Mouse (Mus musculus): Measurements from ENCODE around the gene Hpcal4. TPM values are rescaled to one million over a fixed set of nuclear protein-coding genes. Genes with fewer than 3 reads are reported as not detected.
A peak's percentile ranks its signal among the peaks of the same experiment; 100 is the strongest.

Hpcal4 gene
- polyA plus RNA-seq, 1 experiment from 2014 or later, result 1.0 TPM

- H3K27ac ChIP-seq (ENCODE audit: low read depth, low read length), result peak overlapping the region; percentile 59; the same call in 1 of the 2 replicates
- H3K9me3 ChIP-seq (ENCODE audit: control insufficient read depth, low read length), result no peaks in the 10 kb centered on the region
- ATAC-seq (ENCODE audit: low FRiP score, low TSS enrichment), result no peak
- H3K9ac ChIP-seq (ENCODE audit: low read depth, low read length), result no peak overlapping the region
- H3K4me1 ChIP-seq (ENCODE audit: control insufficient read depth, insufficient read depth, low read length), result peaks cover 52% of the 10 kb centered on the region
- no peaks in the 10 kb centered on the region for H3K27me3 ChIP-seq (ENCODE audit: control insufficient read depth, insufficient read depth, low read length)
- H3K4me2 ChIP-seq (replicated peaks; ENCODE audit: low read depth, low read length), result no peak overlapping the region
- H3K36me3 ChIP-seq (ENCODE audit: control insufficient read depth, insufficient read depth, low read length), result no peaks in the 10 kb centered on the region
- H3K4me3 ChIP-seq (ENCODE audit: low read length), result no peak overlapping the region
- 29% methylated on average over 11 of the region's 11 CpGs for WGBS
These were observed 46.1 kb downstream of the Hpcal4 start for GRCm38 (mm10) chr4:123229166-123229565.

GRCm38 (mm10) chr4:123232841-123233240, 49.8 kb downstream of the Hpcal4 start:
- 48% methylated on average over 3 of the region's 3 CpGs for WGBS

GRCm38 (mm10) chr4:123233492-123234084, 50.6 kb downstream of the Hpcal4 start, which contains the start of gene Heyl:
Heyl (plus strand) TSS chr4:123233556.
- WGBS, result under 1% methylated on average over 52 of the region's 52 CpGs
- Histone ChIP-seq H3K27ac (ENCODE audit: low read depth, low read length) (peak within 1 kb of the TSS; percentile 78), H3K4me2 (replicated peaks; ENCODE audit: low read depth, low read length) (peak within 1 kb of the TSS; percentile 70), H3K4me3 (ENCODE audit: low read length) (peak within 1 kb of the TSS; percentile 44), H3K4me1 (ENCODE audit: control insufficient read depth, insufficient read depth, low read length) (peaks cover 54% of the 10 kb centered on the region), H3K27me3 (ENCODE audit: control insufficient read depth, insufficient read depth, low read length) (no peaks in the 10 kb centered on the region; the same call in 1 of the 2 replicates), H3K36me3 (ENCODE audit: control insufficient read depth, insufficient read depth, low read length) (no peaks in the 10 kb centered on the region), H3K9me3 (ENCODE audit: control insufficient read depth, low read length) (no peaks in the 10 kb centered on the region), H3K9ac (ENCODE audit: low read depth, low read length) (peak within 1 kb of the TSS; percentile 55)
- ATAC-seq (ENCODE audit: low FRiP score, low TSS enrichment), result peak; percentile 90

More at GRCm38 (mm10) chr4:123232841-123233240, 49.8 kb downstream of the Hpcal4 start:
- Histone ChIP-seq H3K27me3 (ENCODE audit: control insufficient read depth, insufficient read depth, low read length) (no peaks in the 10 kb centered on the region; the same call in 1 of the 2 replicates), H3K27ac (ENCODE audit: low read depth, low read length) (peak overlapping the region; percentile 78; the same call in 1 of the 2 replicates), H3K4me2 (replicated peaks; ENCODE audit: low read depth, low read length) (peak overlapping the region; percentile 70), H3K9me3 (ENCODE audit: control insufficient read depth, low read length) (no peaks in the 10 kb centered on the region), H3K4me1 (ENCODE audit: control insufficient read depth, insufficient read depth, low read length) (peaks cover 54% of the 10 kb centered on the region), H3K9ac (ENCODE audit: low read depth, low read length) (no peak overlapping the region), H3K36me3 (ENCODE audit: control insufficient read depth, insufficient read depth, low read length) (no peaks in the 10 kb centered on the region), H3K4me3 (ENCODE audit: low read length) (no peak overlapping the region; the same call in 1 of the 2 replicates)
- no peak for ATAC-seq (ENCODE audit: low FRiP score, low TSS enrichment)

GRCm38 (mm10) chr4:123235835-123236430, 52.9 kb downstream of the Hpcal4 start:
- peak overlapping the region; percentile 66; the same call in 1 of the 2 replicates for H3K27ac ChIP-seq (ENCODE audit: low read depth, low read length)
- peaks cover 67% of the 10 kb centered on the region for H3K4me1 ChIP-seq (ENCODE audit: control insufficient read depth, insufficient read depth, low read length)

GRCm38 (mm10) chr4:123236431-123237031, 53.5 kb downstream of the Hpcal4 start:
- 79% methylated on average over 13 of the region's 13 CpGs for WGBS
- Histone ChIP-seq H3K4me2 (replicated peaks; ENCODE audit: low read depth, low read length) (peak overlapping the region; percentile 70; the same call in 1 of the 2 replicates), H3K36me3 (ENCODE audit: control insufficient read depth, insufficient read depth, low read length) (peaks cover 4% of the 10 kb centered on the region), H3K9ac (ENCODE audit: low read depth, low read length) (peak overlapping the region; percentile 5; the same call in 1 of the 2 replicates), H3K27me3 (ENCODE audit: control insufficient read depth, insufficient read depth, low read length) (no peaks in the 10 kb centered on the region; the same call in 1 of the 2 replicates), H3K4me1 (ENCODE audit: control insufficient read depth, insufficient read depth, low read length) (peaks cover 67% of the 10 kb centered on the region), H3K4me3 (ENCODE audit: low read length) (peak overlapping the region; percentile 44), H3K27ac (ENCODE audit: low read depth, low read length) (peak overlapping the region; percentile 66; the same call in 1 of the 2 replicates), H3K9me3 (ENCODE audit: control insufficient read depth, low read length) (no peaks in the 10 kb centered on the region)
- no peak for ATAC-seq (ENCODE audit: low FRiP score, low TSS enrichment)

More at GRCm38 (mm10) chr4:123235835-123236430, 52.9 kb downstream of the Hpcal4 start:
- H3K4me2 ChIP-seq (replicated peaks; ENCODE audit: low read depth, low read length), result peak overlapping the region; percentile 70
- H3K9me3 ChIP-seq (ENCODE audit: control insufficient read depth, low read length), result no peaks in the 10 kb centered on the region
- no peak overlapping the region for H3K9ac ChIP-seq (ENCODE audit: low read depth, low read length)
- no peaks in the 10 kb centered on the region; the same call in 1 of the 2 replicates for H3K27me3 ChIP-seq (ENCODE audit: control insufficient read depth, insufficient read depth, low read length)
- no peaks in the 10 kb centered on the region for H3K36me3 ChIP-seq (ENCODE audit: control insufficient read depth, insufficient read depth, low read length)
- ATAC-seq (ENCODE audit: low FRiP score, low TSS enrichment), result no peak
- peak overlapping the region; percentile 44 for H3K4me3 ChIP-seq (ENCODE audit: low read length)
- 50% methylated on average over 9 of the region's 9 CpGs for WGBS

- Histone ChIP-seq H3K9ac (ENCODE audit: low read depth, low read length) (peak overlapping the region; percentile 5; the same call in 1 of the 2 replicates), H3K27me3 (ENCODE audit: control insufficient read depth, insufficient read depth, low read length) (no peaks in the 10 kb centered on the region; the same call in 1 of the 2 replicates), H3K4me3 (ENCODE audit: low read length) (no peak overlapping the region), H3K4me2 (replicated peaks; ENCODE audit: low read depth, low read length) (peak overlapping the region; percentile 70; the same call in 1 of the 2 replicates), H3K27ac (ENCODE audit: low read depth, low read length) (peak overlapping the region; percentile 66; the same call in 1 of the 2 replicates), H3K36me3 (ENCODE audit: control insufficient read depth, insufficient read depth, low read length) (peaks cover 11% of the 10 kb centered on the region), H3K9me3 (ENCODE audit: control insufficient read depth, low read length) (no peaks in the 10 kb centered on the region), H3K4me1 (ENCODE audit: control insufficient read depth, insufficient read depth, low read length) (peaks cover 62% of the 10 kb centered on the region)
- no peak for ATAC-seq (ENCODE audit: low FRiP score, low TSS enrichment)
- WGBS, result 38% methylated on average over 6 of the region's 6 CpGs
These were observed 54.6 kb downstream of the Hpcal4 start for GRCm38 (mm10) chr4:123237386-123238266.

- Histone ChIP-seq H3K4me1 (ENCODE audit: control insufficient read depth, insufficient read depth, low read length) (peaks cover 54% of the 10 kb centered on the region), H3K4me3 (ENCODE audit: low read length) (peak overlapping the region; percentile 28), H3K4me2 (replicated peaks; ENCODE audit: low read depth, low read length) (peak overlapping the region; percentile 51), H3K27me3 (ENCODE audit: control insufficient read depth, insufficient read depth, low read length) (no peaks in the 10 kb centered on the region; the same call in 1 of the 2 replicates), H3K9me3 (ENCODE audit: control insufficient read depth, low read length) (no peaks in the 10 kb centered on the region), H3K9ac (ENCODE audit: low read depth, low read length) (peak overlapping the region; percentile 44), H3K27ac (ENCODE audit: low read depth, low read length) (peak overlapping the region; percentile 91), H3K36me3 (ENCODE audit: control insufficient read depth, insufficient read depth, low read length) (peaks cover 11% of the 10 kb centered on the region)
- WGBS, result 1% methylated on average over 57 of the region's 58 CpGs
- peak; percentile 89 for ATAC-seq (ENCODE audit: low FRiP score, low TSS enrichment)
These were observed 56.6 kb downstream of the Hpcal4 start for GRCm38 (mm10) chr4:123239361-123240203.
